Mouse (Mus musculus) liver, embryonic 16.5 days (tissue): ENCODE measurements around the gene Iqcf5. TPM values are rescaled to one million over a fixed set of nuclear protein-coding genes. Genes with fewer than 3 reads are reported as not detected.

Source experiments
- ATAC-seq: fragments of 200-750 bp; cut with Nextera tagmentation; 2 replicates; pipeline ENCODE4 v1.8.0; 2017; ENCODE audit warnings: low read depth, mild to moderate bottlenecking, moderate number of reproducible peaks, moderate library complexity
- H3K27ac ChIP-seq: fragments of 300-500 bp; sonication (generic); 2 replicates; pipeline ENCODE4 v1.5.1; 2014; ENCODE audit warnings: mild to moderate bottlenecking, low read length
- H3K27me3 ChIP-seq: fragments of 300-500 bp; sonication (generic); 2 replicates; pipeline ENCODE4 v1.6.1; 2014; ENCODE audit warnings: low read depth, low read length, mixed read lengths; ENCODE audit not compliant: control insufficient read depth, insufficient read depth
- H3K36me3 ChIP-seq: fragments of 300-500 bp; sonication (generic); 2 replicates; pipeline ENCODE4 v1.6.1; 2014; ENCODE audit warnings: mild to moderate bottlenecking; ENCODE audit not compliant: control insufficient read depth, insufficient read depth
- H3K4me1 ChIP-seq: fragments of 300-500 bp; sonication (generic); 2 replicates; pipeline ENCODE4 v1.6.1; 2014; ENCODE audit warnings: low read depth, low read length, mixed read lengths; ENCODE audit not compliant: control insufficient read depth
- H3K4me2 ChIP-seq: fragments of 300-500 bp; sonication (generic); 2 replicates; pipeline ENCODE4 v1.6.1; 2014; ENCODE audit warnings: low read depth, low read length, mixed read lengths
- H3K4me3 ChIP-seq: fragments of 300-500 bp; sonication (generic); 2 replicates; pipeline ENCODE4 v1.5.1; 2014; ENCODE audit warnings: low read depth, mild to moderate bottlenecking, low read length
- H3K9ac ChIP-seq: fragments of 300-500 bp; sonication (generic); 2 replicates; pipeline ENCODE4 v1.6.1; 2014; ENCODE audit warnings: low read depth, low read length
- H3K9me3 ChIP-seq: fragments of 300-500 bp; sonication (generic); replicated peaks from 2 replicates; pipeline ENCODE4 v1.6.1; 2016; ENCODE audit warnings: low read length; ENCODE audit not compliant: control insufficient read depth
- WGBS: fragments of 180-500 bp; shearing (Covaris S2); extraction: QIAGEN DNeasy Blood & Tissue Kit; methylation state at CpG from one replicate; pipeline ENCODE4 v1.1.7; 2014; ENCODE audit not compliant: insufficient replicate concordance; 5-methylcytosine and 5-hydroxymethylcytosine counted together
- polyA plus RNA-seq: library from polyadenylated mRNA; unstranded; fragments of >200 nt; fragmentation: Nextera tagmentation; extraction: Ambion mirVana; gene quantifications from 2 replicates; pipeline ENCODE4 v1.2.1, GENCODE M21; 2015

Iqcf5 gene
- polyA plus RNA-seq, 1 experiment from 2014 or later = not detected

- no peaks in the 10 kb centered on the region for H3K27me3 ChIP-seq
- H3K4me2 ChIP-seq = no peak overlapping the region
Observed at GRCm38 (mm10) chr9:106519909-106520308, 5.5 kb downstream of the Iqcf5 start.

DNA sequence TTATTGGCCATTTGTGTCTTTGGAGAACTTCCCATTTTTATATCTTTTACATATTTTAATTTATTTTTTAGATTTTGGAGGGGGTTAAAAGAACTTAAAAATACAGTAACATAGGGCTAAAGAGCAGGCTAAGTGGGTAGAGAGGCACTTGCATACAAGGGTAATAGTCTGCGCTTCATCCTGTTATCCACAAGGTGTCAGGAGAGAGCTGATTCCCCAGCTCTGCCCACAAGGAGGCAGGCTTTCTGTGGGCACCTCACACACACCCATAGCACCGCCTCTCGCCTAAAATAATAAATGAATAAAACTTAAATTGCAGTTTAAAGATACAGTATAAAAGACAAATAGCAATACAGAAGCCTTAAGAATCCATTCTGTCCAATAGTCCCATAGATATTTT lies 17.5 kb downstream of the Iqcf5 start:
- H3K4me2 ChIP-seq = no peak overlapping the region
- no peaks in the 10 kb centered on the region for H3K27me3 ChIP-seq
- no peak for ATAC-seq
- no peak overlapping the region for H3K9ac ChIP-seq
- no peaks in the 10 kb centered on the region for H3K4me1 ChIP-seq
- H3K4me3 ChIP-seq = no peak overlapping the region
- 15% methylated on average over 3 of the region's 3 CpGs for WGBS
- no peaks in the 10 kb centered on the region for H3K9me3 ChIP-seq
- no peaks in the 10 kb centered on the region for H3K36me3 ChIP-seq
- no peak overlapping the region for H3K27ac ChIP-seq

More at GRCm38 (mm10) chr9:106519909-106520308, 5.5 kb downstream of the Iqcf5 start:
- H3K9ac ChIP-seq = no peak overlapping the region
- no peaks in the 10 kb centered on the region for H3K4me1 ChIP-seq
- H3K36me3 ChIP-seq = no peaks in the 10 kb centered on the region
- 54% methylated on average over 8 of the region's 8 CpGs for WGBS
- H3K9me3 ChIP-seq = no peaks in the 10 kb centered on the region
- no peak overlapping the region for H3K4me3 ChIP-seq
- H3K27ac ChIP-seq = no peak overlapping the region
- no peak for ATAC-seq

- Histone ChIP-seq H3K4me3 (no peak overlapping the region), H3K4me2 (no peak overlapping the region), H3K9ac (no peak overlapping the region), H3K36me3 (no peaks in the 10 kb centered on the region), H3K9me3 (no peaks in the 10 kb centered on the region), H3K27me3 (no peaks in the 10 kb centered on the region), H3K27ac (no peak overlapping the region), H3K4me1 (no peaks in the 10 kb centered on the region)
- no peak for ATAC-seq
- WGBS = 77% methylated on average over 7 of the region's 7 CpGs
Observed at GRCm38 (mm10) chr9:106534296-106534695, 19.9 kb downstream of the Iqcf5 start.

- Histone ChIP-seq H3K27me3 (no peaks in the 10 kb centered on the region), H3K9ac (no peak overlapping the region), H3K4me1 (no peaks in the 10 kb centered on the region), H3K36me3 (no peaks in the 10 kb centered on the region), H3K4me2 (no peak overlapping the region), H3K27ac (no peak overlapping the region), H3K4me3 (no peak overlapping the region), H3K9me3 (no peaks in the 10 kb centered on the region)
- ATAC-seq = no peak
- WGBS = 78% methylated on average over 11 of the region's 11 CpGs
Observed at GRCm38 (mm10) chr9:106534975-106535374, 20.6 kb downstream of the Iqcf5 start.

GRCm38 (mm10) chr9:106561531-106561930 lies 47.2 kb downstream of the Iqcf5 start, which contains the start of gene Iqcf3:
Gene Iqcf3, minus strand, starts transcription at chr9:106561631.
- WGBS = 65% methylated on average over 5 of the region's 5 CpGs
- no peaks in the 10 kb centered on the region for H3K36me3 ChIP-seq
- H3K4me1 ChIP-seq = no peaks in the 10 kb centered on the region
- no peak within 1 kb of the TSS for H3K9ac ChIP-seq
- no peak within 1 kb of the TSS for H3K27ac ChIP-seq
- ATAC-seq = no peak
- no peak within 1 kb of the TSS for H3K4me2 ChIP-seq
- no peaks in the 10 kb centered on the region for H3K9me3 ChIP-seq
- H3K4me3 ChIP-seq = no peak within 1 kb of the TSS
- no peaks in the 10 kb centered on the region for H3K27me3 ChIP-seq

DNA sequence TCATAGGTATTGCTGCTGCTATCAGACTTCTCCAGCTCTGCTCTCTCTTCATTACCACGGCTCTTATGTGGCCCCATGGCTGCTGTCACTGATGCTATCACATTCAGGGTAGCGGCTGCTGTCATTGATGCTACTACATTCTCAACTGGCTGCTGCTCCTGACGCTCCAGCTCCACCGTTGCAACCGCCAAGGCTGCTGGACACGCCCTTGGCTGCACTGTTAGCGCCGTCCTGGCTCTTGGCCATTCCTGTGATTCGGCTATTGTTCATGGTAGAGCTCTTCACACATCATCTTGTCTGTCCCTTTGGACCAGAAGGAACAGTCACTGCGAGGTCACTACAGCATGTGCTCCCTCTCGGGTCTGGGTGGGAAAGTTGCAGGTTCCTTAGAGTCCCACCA lies 47.9 kb downstream of the Iqcf5 start:
- no peak overlapping the region for H3K4me2 ChIP-seq
- no peak overlapping the region for H3K27ac ChIP-seq
- WGBS = 74% methylated on average over 11 of the region's 11 CpGs
- no peaks in the 10 kb centered on the region for H3K36me3 ChIP-seq
- H3K9me3 ChIP-seq = no peaks in the 10 kb centered on the region
- no peak for ATAC-seq
- H3K4me3 ChIP-seq = no peak overlapping the region
- no peaks in the 10 kb centered on the region for H3K4me1 ChIP-seq
- no peak overlapping the region for H3K9ac ChIP-seq
- H3K27me3 ChIP-seq = no peaks in the 10 kb centered on the region

GRCm38 (mm10) chr9:106564025-106564424 lies 49.7 kb downstream of the Iqcf5 start:
- ATAC-seq = no peak
- Histone ChIP-seq H3K27ac (no peak overlapping the region), H3K27me3 (no peaks in the 10 kb centered on the region), H3K4me1 (no peaks in the 10 kb centered on the region), H3K9me3 (no peaks in the 10 kb centered on the region), H3K36me3 (no peaks in the 10 kb centered on the region), H3K4me2 (no peak overlapping the region), H3K9ac (no peak overlapping the region), H3K4me3 (no peak overlapping the region)
- WGBS = 58% methylated on average over 8 of the region's 8 CpGs

Other genes starting within 250 kb of the Iqcf5 start
- 20.3 and 21.0 TPM in 2 replicates for gene Poc1a, start 233.5 kb upstream of the Iqcf5 start, polyA plus RNA-seq
- gene Dusp7, start 145.9 kb upstream of the Iqcf5 start, polyA plus RNA-seq = 2.1 and 2.7 TPM in 2 replicates
- 452 and 501 TPM in 2 replicates for gene Rpl29, start 85.1 kb upstream of the Iqcf5 start, polyA plus RNA-seq
- gene Acy1, start 76.3 kb upstream of the Iqcf5 start, polyA plus RNA-seq = 34.3 and 36.5 TPM in 2 replicates
- 31.3 and 37.5 TPM in 2 replicates for gene Abhd14b, start 67.1 kb upstream of the Iqcf5 start, polyA plus RNA-seq
- gene Abhd14a, start 66.9 kb upstream of the Iqcf5 start, polyA plus RNA-seq = 17.2 and 18.8 TPM in 2 replicates
- 5.1 and 6.0 TPM in 2 replicates for gene Pcbp4, start 61.3 kb upstream of the Iqcf5 start, polyA plus RNA-seq
- gene Gpr62, start 48.6 kb upstream of the Iqcf5 start, polyA plus RNA-seq = 0.04 TPM in 1 of 2 replicates, not detected in the other
- gene Rrp9, start 38.6 kb upstream of the Iqcf5 start, polyA plus RNA-seq = 16.3 and 16.4 TPM in 2 replicates
- 1.3 TPM in 2 replicates for gene Parp3, start 37.6 kb upstream of the Iqcf5 start, polyA plus RNA-seq
- not detected in 2 replicates for gene Iqcf1, start 14.6 kb upstream of the Iqcf5 start, polyA plus RNA-seq
- not detected in 2 replicates for gene Iqcf3, start 47.1 kb downstream of the Iqcf5 start, polyA plus RNA-seq
- gene Iqcf4, start 56.4 kb downstream of the Iqcf5 start, polyA plus RNA-seq = not detected in 2 replicates
- not detected in 2 replicates for gene Iqcf6, start 112.0 kb downstream of the Iqcf5 start, polyA plus RNA-seq
- gene Grm2, start 141.5 kb downstream of the Iqcf5 start, polyA plus RNA-seq = not detected in 2 replicates
- gene Tex264, start 171.4 kb downstream of the Iqcf5 start, polyA plus RNA-seq = 15.4 and 17.8 TPM in 2 replicates